Mouse (Mus musculus) adrenal gland, postnatal 14 days (tissue): ENCODE measurements around the gene Lcn2. TPM values are rescaled to one million over a fixed set of nuclear protein-coding genes. Genes with fewer than 3 reads are reported as not detected.
"Not testable (repeated sequence)": the region's sequence is repeated elsewhere in the genome, so short reads cannot be mapped to it uniquely, and the experiment has no call there.

Experiments
- DNase-seq: peaks from one replicate; pipeline ENCODE4 v3.0.0; 2021; ENCODE audit warnings: mixed read lengths
- total RNA-seq: library from RNA; stranded (reverse); gene quantifications from 2 replicates; pipeline ENCODE4 v1.2.3, GENCODE M21; 2021

Lcn2 gene
- total RNA-seq, 1 experiment from 2014 or later: 9.6 TPM

DNA sequence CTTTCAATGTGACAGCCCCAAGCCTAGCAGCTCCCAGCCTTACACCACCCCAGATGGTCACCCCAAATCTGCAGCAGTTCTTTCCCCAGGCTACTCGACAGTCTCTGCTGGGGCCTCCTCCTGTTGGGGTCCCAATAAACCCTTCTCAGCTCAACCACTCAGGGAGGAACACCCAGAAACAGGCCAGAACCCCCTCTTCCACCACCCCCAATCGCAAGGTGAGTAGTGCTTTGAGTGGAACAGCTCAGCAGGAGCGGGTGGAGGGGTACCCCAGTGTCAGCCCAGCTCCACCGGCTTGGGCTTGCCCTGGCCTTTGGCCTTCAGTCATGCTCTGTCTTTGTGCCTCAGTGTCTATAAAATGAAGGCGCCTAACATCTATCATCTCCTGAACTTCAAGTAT is 20.7 kb downstream of the Lcn2 start:
- no peak for DNase-seq

DNA sequence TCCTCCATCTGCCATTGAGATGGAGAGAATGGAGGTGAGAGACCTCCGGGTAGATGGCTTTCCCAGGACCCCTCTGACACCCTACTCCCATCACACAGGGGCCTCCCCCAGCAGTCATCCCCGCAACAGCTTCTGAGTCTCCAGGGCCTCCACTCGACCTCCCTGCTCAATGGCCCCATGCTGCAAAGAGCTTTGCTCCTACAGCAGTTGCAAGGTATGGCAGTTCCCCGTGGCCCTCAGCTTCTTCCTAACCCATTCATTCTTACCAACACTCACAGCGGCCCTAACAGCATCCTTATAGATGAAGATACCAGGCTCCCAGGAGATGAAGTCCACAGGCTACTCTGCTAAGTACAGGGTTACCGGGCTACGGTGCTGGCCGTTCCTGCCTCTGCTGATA is 23.9 kb downstream of the Lcn2 start:
- no peak for DNase-seq

- DNase-seq: peak; percentile 52
Observed at GRCm38 (mm10) chr2:32363376-32364106, 24.5 kb downstream of the Lcn2 start.

- DNase-seq: peak; percentile 96
Observed at GRCm38 (mm10) chr2:32362817-32363340, 25.2 kb downstream of the Lcn2 start.

DNA sequence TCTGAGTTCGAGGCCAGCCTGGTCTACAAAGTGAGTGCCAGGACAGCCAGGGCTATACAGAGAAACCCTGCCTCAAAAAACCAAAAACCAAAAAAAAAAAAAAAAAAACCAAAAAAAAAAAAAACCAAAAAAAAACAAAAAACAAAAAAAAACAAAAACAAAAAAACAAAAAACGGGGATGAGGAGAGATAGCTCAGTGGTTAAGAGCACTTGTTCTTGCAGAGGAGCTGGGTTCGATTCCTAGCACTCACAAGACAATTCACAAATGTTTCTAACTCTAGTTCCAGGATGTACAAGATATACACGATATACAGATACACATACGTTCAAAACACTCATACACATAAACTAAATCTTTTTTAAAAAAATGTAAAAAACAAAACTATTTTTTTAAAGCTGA is 25.8 kb downstream of the Lcn2 start:
- not testable (repeated sequence) for DNase-seq

- peak; percentile 86 for DNase-seq
Observed at GRCm38 (mm10) chr2:32361437-32361836, 26.6 kb downstream of the Lcn2 start.

DNA sequence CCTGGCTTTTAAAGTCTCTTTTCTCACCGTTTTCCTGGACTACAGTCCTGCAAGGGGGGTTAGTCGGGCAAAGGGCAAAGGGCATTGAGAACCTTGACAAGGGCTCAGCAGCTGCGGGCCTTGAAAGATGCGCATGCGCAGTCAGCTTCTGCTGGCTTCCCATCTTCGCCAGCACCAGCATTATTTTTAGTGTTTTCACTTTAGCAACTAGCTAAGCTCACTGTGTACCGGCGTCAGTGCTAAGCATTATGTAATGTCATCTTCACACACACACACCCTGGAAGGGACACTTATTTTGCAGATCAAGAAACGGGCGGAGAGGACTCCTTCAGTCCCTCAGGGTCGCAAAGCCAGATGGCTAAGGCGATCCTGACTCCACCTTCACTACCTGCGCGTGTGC is 27.3 kb downstream of the Lcn2 start:
- DNase-seq: peak; percentile 87

DNA sequence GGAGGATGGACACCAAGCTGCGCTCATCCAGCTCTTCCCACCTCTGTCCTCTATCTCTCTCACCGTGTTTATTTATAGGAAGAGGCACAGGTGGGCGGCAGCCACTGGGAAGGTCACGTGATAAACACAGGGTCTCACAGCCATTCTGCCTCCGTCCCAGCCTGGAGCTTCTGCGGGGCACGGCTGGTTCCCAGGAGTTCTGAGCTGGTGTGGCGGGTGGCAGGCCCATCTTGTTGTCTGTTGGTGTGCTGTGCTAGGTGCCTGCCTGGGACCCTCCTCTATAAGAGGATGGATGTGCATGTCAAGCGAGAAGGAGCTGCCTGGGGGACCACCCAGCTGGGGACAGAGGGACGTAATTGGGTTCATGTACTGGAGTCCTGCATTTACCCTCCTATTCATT is 29.7 kb downstream of the Lcn2 start:
- no peak for DNase-seq

- DNase-seq: no peak
Observed at GRCm38 (mm10) chr2:32357710-32358109, 30.3 kb downstream of the Lcn2 start.

- no peak for DNase-seq
Observed at GRCm38 (mm10) chr2:32356216-32356615, 31.8 kb downstream of the Lcn2 start.

DNA sequence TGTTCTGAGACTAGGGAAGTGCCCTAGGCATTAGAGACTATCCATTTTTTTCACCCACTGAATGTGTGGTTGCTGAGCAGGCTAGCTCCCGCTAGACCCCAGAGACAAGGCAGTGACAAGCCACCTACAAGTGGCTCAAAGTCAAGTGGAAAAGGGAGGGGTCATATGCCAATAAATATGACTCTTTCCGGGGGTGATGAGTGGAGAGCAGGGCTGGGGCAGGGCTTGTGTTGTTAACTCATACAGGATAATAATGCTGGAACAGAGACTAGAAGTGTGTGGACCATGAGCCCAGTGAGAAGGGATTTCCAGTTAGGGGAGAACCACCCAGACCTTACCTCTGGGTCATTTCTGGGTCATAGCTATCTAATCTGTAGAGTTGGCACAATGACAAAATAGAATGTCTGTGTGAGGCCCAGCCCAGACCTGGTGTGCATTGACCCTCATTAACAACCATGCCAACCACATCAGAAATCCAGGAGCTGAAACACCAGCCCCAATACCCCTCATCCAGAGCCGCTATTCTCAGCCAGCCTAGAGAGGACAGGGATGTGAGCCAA is 33.6 kb downstream of the Lcn2 start:
- DNase-seq: no peak

GRCm38 (mm10) chr2:32353836-32354235 is 34.2 kb downstream of the Lcn2 start:
- DNase-seq: no peak

DNA sequence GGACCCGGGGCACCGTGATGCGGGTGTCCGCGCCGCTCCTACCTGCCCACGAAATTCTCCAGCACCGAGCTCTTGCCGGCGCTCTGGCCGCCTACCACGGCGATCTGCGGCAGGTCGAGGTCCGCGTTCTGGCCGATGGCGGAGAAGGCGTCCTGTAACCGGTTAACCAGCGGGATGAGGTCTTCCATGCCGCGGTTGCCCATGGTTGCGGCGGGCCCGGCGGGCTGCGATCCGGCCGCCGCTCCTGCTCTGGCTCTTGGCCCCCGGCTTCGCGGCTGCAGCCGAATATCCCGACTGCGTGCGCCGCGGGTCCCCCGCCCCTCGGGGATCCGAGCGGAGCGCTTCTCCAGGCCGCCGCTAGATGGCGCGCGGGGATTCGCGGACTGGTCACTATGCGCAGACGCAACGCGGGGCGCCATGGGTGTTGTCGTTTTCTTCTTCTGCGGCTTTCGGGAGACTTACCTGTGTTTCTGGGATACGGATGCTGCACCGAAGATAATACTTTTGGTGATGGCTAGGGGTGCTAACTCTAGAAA is 35.0 kb downstream of the Lcn2 start, which contains the start of gene Dnm1:
Gene Dnm1 (minus strand): TSS at position 332 of the 536 bp plus-strand sequence.
- peak; percentile 95 for DNase-seq

GRCm38 (mm10) chr2:32352151-32353006 is 35.7 kb downstream of the Lcn2 start, which contains the start of gene Ciz1:
Gene Ciz1, plus strand, starts transcription at chr2:32352327.
- DNase-seq: peak; percentile 53

DNA sequence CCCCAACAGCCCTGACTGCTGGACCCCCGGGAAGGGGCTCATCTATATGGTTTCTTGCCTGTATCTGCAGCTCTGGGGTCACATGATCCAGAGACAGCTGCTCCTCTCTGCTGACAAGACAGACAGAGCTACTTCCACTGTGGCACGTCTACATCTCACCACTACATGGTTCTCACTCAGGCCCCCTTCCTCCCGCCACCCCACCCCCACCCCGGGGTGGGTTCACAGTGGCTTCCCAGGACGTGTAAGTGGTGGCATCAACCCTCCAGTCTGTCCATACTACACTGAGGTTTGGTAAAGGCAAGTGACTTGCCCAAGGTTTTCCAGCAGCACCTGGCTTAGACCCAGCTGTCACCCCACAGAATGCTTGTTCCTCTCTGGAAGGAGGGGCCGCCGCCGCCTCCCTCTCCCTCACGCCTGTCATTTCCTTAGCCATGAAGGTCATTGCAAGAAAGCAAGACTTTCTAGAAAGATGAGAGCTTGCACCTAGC is 36.5 kb downstream of the Lcn2 start:
- peak; percentile 56 for DNase-seq

GRCm38 (mm10) chr2:32350471-32351051 is 37.5 kb downstream of the Lcn2 start:
- no peak for DNase-seq

DNA sequence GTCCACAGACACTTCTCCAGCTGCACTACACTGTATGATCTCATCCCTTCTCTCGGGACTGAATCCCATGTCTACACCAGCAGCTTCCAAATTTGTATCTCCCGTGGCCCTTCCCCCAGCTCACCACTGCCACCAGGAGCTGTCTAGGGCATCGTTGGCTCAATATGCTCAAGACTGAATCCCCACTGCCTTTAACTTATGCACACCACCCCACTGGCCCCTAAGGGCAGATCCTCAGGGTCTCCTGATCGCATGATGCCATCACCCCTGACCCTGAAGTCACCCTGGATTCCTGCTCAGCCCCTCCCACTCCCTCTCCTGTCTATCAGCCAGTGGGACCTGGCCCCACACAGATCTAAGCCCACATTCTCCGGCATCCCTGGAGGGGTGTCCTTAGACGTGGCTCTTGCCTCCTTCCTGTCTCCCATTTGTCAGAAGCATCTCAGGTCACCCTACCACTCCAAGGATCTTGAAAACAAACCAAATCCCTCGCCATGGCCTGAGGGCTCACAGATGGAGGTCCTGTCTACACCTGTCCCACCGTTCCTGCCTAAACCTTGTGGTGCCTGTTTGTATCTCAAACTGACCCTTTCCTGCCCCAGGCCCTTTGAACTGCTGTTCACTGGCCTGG is 38.3 kb downstream of the Lcn2 start:
- no peak for DNase-seq

DNA sequence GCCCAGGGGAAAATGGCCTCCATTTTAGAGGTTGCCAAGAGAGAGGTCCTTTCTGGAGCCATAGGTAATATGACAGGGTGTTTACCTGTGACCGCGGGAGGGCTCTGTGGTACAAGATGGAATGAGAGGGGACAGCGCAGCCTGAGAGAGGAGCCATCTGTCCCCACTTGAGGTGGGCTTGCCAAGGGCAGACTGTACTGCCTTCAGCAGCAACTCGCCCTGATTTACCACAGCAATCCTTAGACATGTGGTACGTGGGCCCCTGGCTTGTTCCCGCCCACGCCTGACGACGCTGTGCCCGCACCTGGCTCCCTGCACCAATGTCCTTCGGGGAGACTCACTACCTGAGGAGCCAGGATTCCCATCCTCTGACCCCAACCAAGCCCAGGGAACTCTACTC is 39.7 kb downstream of the Lcn2 start:
- no peak for DNase-seq

- no peak for DNase-seq
Observed at GRCm38 (mm10) chr2:32347019-32347418, 41.0 kb downstream of the Lcn2 start.

DNA sequence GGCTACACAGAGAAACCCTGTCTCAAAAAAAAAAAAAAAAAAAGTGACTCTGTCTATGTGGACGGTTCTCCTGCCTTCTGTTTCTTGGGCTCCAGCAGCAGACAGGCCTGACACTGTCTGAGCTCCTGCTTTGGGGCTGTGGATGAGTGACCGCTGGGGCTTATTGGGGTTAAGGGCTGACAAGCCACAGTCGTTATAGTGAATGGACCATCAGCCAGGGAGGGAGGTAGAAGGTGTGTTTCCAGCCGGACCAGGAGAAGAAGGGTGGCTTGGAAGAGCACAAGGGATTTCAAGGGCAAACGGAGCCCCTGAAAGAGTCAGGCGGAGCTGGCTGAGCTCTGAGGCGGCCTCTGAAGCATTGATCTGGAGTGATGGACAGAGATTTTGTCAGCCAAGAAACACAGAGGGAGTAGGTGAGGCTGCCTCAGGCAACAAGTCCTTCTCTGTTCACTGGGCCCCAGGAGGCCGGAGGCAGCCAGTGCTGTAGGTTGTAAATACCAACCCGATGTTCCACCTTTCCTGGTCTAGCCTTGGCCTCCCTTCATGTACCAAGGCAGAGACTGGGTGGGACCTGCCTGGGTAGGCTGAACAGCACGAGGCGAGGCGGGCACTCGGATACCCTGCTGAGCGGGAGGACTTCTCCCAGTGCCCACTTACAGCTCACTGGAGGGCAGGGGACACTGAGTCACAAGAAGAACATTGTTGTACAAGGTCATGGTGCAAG is 43.3 kb downstream of the Lcn2 start:
- DNase-seq: no peak

GRCm38 (mm10) chr2:32344056-32344455 is 44.0 kb downstream of the Lcn2 start:
- no peak for DNase-seq
